ENCODE assay signal across 8 mouse cellular contexts in the genomic region with DNA sequence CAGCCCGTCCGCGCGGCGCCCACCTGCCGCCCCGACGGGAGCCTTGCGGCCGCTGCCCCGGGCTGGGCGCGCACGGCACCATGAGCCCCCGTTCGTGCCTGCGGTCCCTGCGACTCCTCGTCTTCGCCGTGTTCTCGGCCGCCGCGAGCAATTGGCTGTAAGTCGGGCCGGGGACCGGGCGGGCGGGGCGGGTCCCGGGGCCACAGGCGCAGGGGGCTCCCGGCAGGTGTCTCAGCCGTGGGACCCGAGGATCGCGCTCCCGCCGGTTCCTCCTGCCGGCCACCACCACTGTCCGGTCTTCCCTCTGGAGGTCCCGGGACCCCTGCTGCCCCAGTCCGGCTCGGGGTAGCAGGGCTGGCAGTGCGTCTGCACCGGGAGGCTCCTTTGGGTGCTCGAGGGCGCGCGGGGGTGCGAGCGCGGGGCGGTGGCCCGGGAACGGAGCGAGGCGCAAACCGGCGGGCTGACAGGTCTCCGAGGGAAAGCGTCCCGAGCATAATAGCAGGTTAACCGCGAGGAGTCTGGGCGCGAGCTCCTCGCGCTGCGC. TPM values are rescaled to one million over a fixed set of nuclear protein-coding genes. Genes with fewer than 3 reads are reported as not detected.
DNase-seq lines count a peak whose midpoint lies in the region; ATAC-seq and TF ChIP-seq lines count a peak whose summit lies in the region.

No protein-coding gene starts in this region.

- no peaks in the 10 kb centered on the region for H3K36me3 ChIP-seq in testis, adult 2 months (ENCODE audit: control insufficient read depth, insufficient read depth, low read length)
- no peaks in the 10 kb centered on the region for H3K36me3 ChIP-seq in liver, embryonic 11.5 days (ENCODE audit: control insufficient read depth, insufficient read depth, low read length)
- no peaks in the 10 kb centered on the region for H3K36me3 ChIP-seq in stomach, postnatal 0 days (ENCODE audit: control insufficient read depth, insufficient read depth, low read length)

- no peak overlapping the region for H3K9ac ChIP-seq in liver, embryonic 11.5 days (ENCODE audit: low read depth, low read length)
- peak overlapping the region; percentile 82 for H3K9ac ChIP-seq in stomach, postnatal 0 days (ENCODE audit: low read length)

- intact Hi-C loops in gastrocnemius, adult 2 months (cut with DNase I): loop anchor here (2.0 kb wide), 2 partner anchors 83 to 91 kb away; no protein-coding TSS in a partner anchor

- peak overlapping the region; percentile 77 for H3K4me2 ChIP-seq in liver, embryonic 11.5 days
- peak overlapping the region; percentile 82 for H3K4me2 ChIP-seq in stomach, postnatal 0 days (replicated peaks; ENCODE audit: low read depth)

- H3K4me3 ChIP-seq in gastrocnemius, adult 2 months: peak overlapping the region; percentile 81
- peak overlapping the region; percentile 50 for H3K4me3 ChIP-seq in testis, adult 2 months (ENCODE audit: control insufficient read depth, low read depth, low read length)
- H3K4me3 ChIP-seq in liver, embryonic 11.5 days (ENCODE audit: low read depth, low read length): peak overlapping the region; percentile 52
- H3K4me3 ChIP-seq in stomach, postnatal 0 days (ENCODE audit: low read depth, low read length): peak overlapping the region; percentile 64

- DNase-seq in gastrocnemius, adult 2 months: peak; percentile 49
- DNase-seq in gastrocnemius, postnatal 25 days: no peak
- no peak for DNase-seq in testis, postnatal 14 days (ENCODE audit: low spot score)
- DNase-seq in liver, embryonic 11.5 days (ENCODE audit: low spot score): no peak
- no peak for DNase-seq in stomach, postnatal 0 days (ENCODE audit: low spot score)
- no peak for DNase-seq in frontal cortex, postnatal 10 days (ENCODE audit: low spot score in 2 of 2)
- no peak for DNase-seq in thymus, postnatal 0 days (ENCODE audit: low spot score)

- H3K27me3 ChIP-seq in testis, adult 2 months (ENCODE audit: control insufficient read depth, insufficient read depth, low read length): no peaks in the 10 kb centered on the region
- peaks cover 75% of the 10 kb centered on the region for H3K27me3 ChIP-seq in liver, embryonic 11.5 days (replicated peaks; ENCODE audit: control insufficient read depth, insufficient read depth, low read length)
- peaks cover 7% of the 10 kb centered on the region; the same call in 1 of the 2 replicates for H3K27me3 ChIP-seq in stomach, postnatal 0 days (ENCODE audit: control insufficient read depth, insufficient read depth, low read length)

- H3K27ac ChIP-seq in gastrocnemius, adult 2 months: peak overlapping the region; percentile 83
- H3K27ac ChIP-seq in testis, adult 2 months (ENCODE audit: control insufficient read depth, insufficient read depth, low read depth, low read length): no peak overlapping the region
- H3K27ac ChIP-seq in liver, embryonic 11.5 days (ENCODE audit: low read depth, low read length): no peak overlapping the region
- H3K27ac ChIP-seq in stomach, postnatal 0 days (replicated peaks): peak overlapping the region; percentile 91

- ATAC-seq in liver, embryonic 11.5 days (replicated peaks; ENCODE audit: low FRiP score): no peak
- no peak for ATAC-seq in stomach, postnatal 0 days (ENCODE audit: low FRiP score, low TSS enrichment)

- peaks cover 6% of the 10 kb centered on the region for H3K4me1 ChIP-seq in testis, adult 2 months (ENCODE audit: control insufficient read depth, insufficient read depth, low read length)
- peaks cover 4% of the 10 kb centered on the region; the same call in 1 of the 2 replicates for H3K4me1 ChIP-seq in liver, embryonic 11.5 days (replicated peaks; ENCODE audit: control insufficient read depth, insufficient read depth, low read length)
- 0 out of 2 replicates have a peak, but pooled peaks cover 3% of the 10 kb centered on the region for H3K4me1 ChIP-seq in stomach, postnatal 0 days (replicated peaks; ENCODE audit: control insufficient read depth, insufficient read depth)

- TF ChIP-seq POLR2A in testis, adult 2 months (IDR thresholded peaks at IDR 0.05; ENCODE audit: control insufficient read depth, low read depth, low read length): no peak

- TF ChIP-seq CTCF in gastrocnemius, adult 2 months (IDR thresholded peaks at IDR 0.05): no peak
- TF ChIP-seq CTCF in testis, adult 2 months (IDR thresholded peaks at IDR 0.05; ENCODE audit: control insufficient read depth, insufficient read depth, insufficient replicate concordance, low read depth, low read length): no peak
- no peak for TF ChIP-seq CTCF in stomach, postnatal 0 days (IDR thresholded peaks at IDR 0.05; ENCODE audit: low read depth)

- TF ChIP-seq EP300 in stomach, postnatal 0 days (optimal IDR thresholded peaks at IDR 0.05): no peak

- no peaks in the 10 kb centered on the region for H3K9me3 ChIP-seq in liver, embryonic 11.5 days (ENCODE audit: control insufficient read depth, low read length)
- H3K9me3 ChIP-seq in stomach, postnatal 0 days (ENCODE audit: control insufficient read depth, low read length): no peaks in the 10 kb centered on the region

- WGBS in liver, embryonic 11.5 days: 2% methylated on average over 49 of the region's 71 CpGs
- WGBS in stomach, postnatal 0 days: 1% methylated on average over 66 of the region's 71 CpGs

RNA-seq across cellular contexts. Expression of gene Wnt4, which starts 0.4 kb away (rescaled TPM):
- 10 to 100 TPM in 1 of 2 experiments, 1 to 10 TPM in 1; 9.2 to 13.0 TPM for total RNA-seq in gastrocnemius, adult 2 months (2021)
- 10 to 100 TPM in 1 of 2 experiments, 1 to 10 TPM in 1; 6.4 to 10.0 TPM for total RNA-seq in gastrocnemius, postnatal 25 days (2021)
- 0.05 and 0.72 TPM in 2 replicates for polyA plus RNA-seq in testis, adult 2 months (2012; rRNA removed)
- polyA plus RNA-seq in liver, embryonic 11.5 days (2014; fragmentation: Nextera tagmentation; extraction: Ambion mirVana): 1.8 and 1.9 TPM in 2 replicates
- 45.3 and 59.7 TPM in 2 replicates for polyA plus RNA-seq in stomach, postnatal 0 days (2015; fragmentation: Nextera tagmentation; extraction: Ambion mirVana)
- polyA plus RNA-seq in thymus, postnatal 0 days (2015; fragmentation: Nextera tagmentation; extraction: Ambion mirVana): 8.5 and 11.7 TPM in 2 replicates

Comparison
In these comparisons a context has a peak if more than half of its experiments do, and no peak if none do; other contexts are left out.
1. H3K27ac ChIP-seq: peak in gastrocnemius, adult 2 months (single experiment) and stomach, postnatal 0 days (single experiment); none in testis, adult 2 months (single experiment) and liver, embryonic 11.5 days (single experiment).
2. Peak in every context shown above with its lines, with median percentiles within 50 percentile points of each other: H3K4me3 ChIP-seq.